In genomic region chr2:130697153-130697810, GRCm38 (mm10) we compare ENCODE assay signal across 8 mouse cellular contexts. TPM values are rescaled to one million over a fixed set of nuclear protein-coding genes. Genes with fewer than 3 reads are reported as not detected.
A peak's percentile ranks its signal among the peaks of the same experiment; 100 is the strongest.
DNase-seq lines count a peak whose midpoint lies in the region; ATAC-seq and TF ChIP-seq lines count a peak whose summit lies in the region.

Slc4a11 (minus strand) TSS chr2:130697519.

- peaks cover 49% of the 10 kb centered on the region for H3K4me1 ChIP-seq in E14TG2a.4 (replicated peaks; ENCODE audit: low read depth, low read length)
- peaks cover 22% of the 10 kb centered on the region for H3K4me1 ChIP-seq in forebrain, embryonic 13.5 days

- H3K36me3 ChIP-seq in E14TG2a.4 (ENCODE audit: insufficient read depth, low read length): peaks cover 8% of the 10 kb centered on the region
- no peaks in the 10 kb centered on the region for H3K36me3 ChIP-seq in forebrain, embryonic 13.5 days (ENCODE audit: poor library complexity, severe bottlenecking)

- intact Hi-C loops in left cerebral cortex, postnatal 36 days (cut with DNase I): no loop called here

- peak; percentile 70 for ATAC-seq in forebrain, embryonic 13.5 days
- peak; percentile 73 for ATAC-seq in megakaryocyte-erythroid progenitor cell, adult 5-6 weeks (replicated peaks; ENCODE audit: low FRiP score, low TSS enrichment, poor library complexity, severe bottlenecking)

- peak within 1 kb of the TSS; percentile 92 for H3K4me3 ChIP-seq in E14TG2a.4 (replicated peaks; ENCODE audit: low read length)
- peak within 1 kb of the TSS; percentile 54 for H3K4me3 ChIP-seq in forebrain, embryonic 13.5 days

- no peak for TF ChIP-seq CTCF in E14TG2a.4 (conservative IDR thresholded peaks at IDR 0.05; ENCODE audit: low read length)

- H3K4me2 ChIP-seq in forebrain, embryonic 13.5 days: peak within 1 kb of the TSS; percentile 100

- H3K27ac ChIP-seq in forebrain, embryonic 13.5 days: no peak within 1 kb of the TSS

- H3K9ac ChIP-seq in forebrain, embryonic 13.5 days: peak within 1 kb of the TSS; percentile 66

- H3K27me3 ChIP-seq in E14TG2a.4 (ENCODE audit: insufficient read depth, low read length): peaks cover 20% of the 10 kb centered on the region
- peaks cover 36% of the 10 kb centered on the region for H3K27me3 ChIP-seq in forebrain, embryonic 13.5 days

- under 1% methylated on average over 60 of the region's 65 CpGs for WGBS in forebrain, embryonic 13.5 days

- no peaks in the 10 kb centered on the region for H3K9me3 ChIP-seq in E14TG2a.4 (ENCODE audit: low read length)
- H3K9me3 ChIP-seq in forebrain, embryonic 13.5 days (replicated peaks): no peaks in the 10 kb centered on the region

- peak; percentile 85 for DNase-seq in adrenal gland, adult 2 months
- DNase-seq in heart, postnatal 4 days: peak; percentile 62
- peak; percentile 33 for DNase-seq in left cerebral cortex, postnatal 36 days (ENCODE audit: low spot score in 2 of 2)
- DNase-seq in spleen, adult 12 weeks (ENCODE audit: low spot score): peak; percentile 30
- DNase-seq in cerebellum, adult 11 months: no peak

RNA-seq across cellular contexts. Expression of gene Slc4a11, which starts in this region (rescaled TPM):
- total RNA-seq in adrenal gland, adult 2 months (2021): 1 to 10 TPM; 3.5 to 4.1 TPM
- polyA plus RNA-seq in adrenal gland, adult 2 months (2012; rRNA removed): 4.0 and 4.8 TPM in 2 replicates
- 1.0 and 1.8 TPM in 2 replicates for polyA plus RNA-seq in forebrain, embryonic 13.5 days (2015; fragmentation: Nextera tagmentation; extraction: Ambion mirVana)
- under 1 TPM; 0.12 to 0.16 TPM for total RNA-seq in heart, postnatal 4 days (2021)
- 1 to 10 TPM; 1.4 to 2.3 TPM for total RNA-seq in left cerebral cortex, postnatal 36 days (2021)
- total RNA-seq in megakaryocyte-erythroid progenitor cell, adult 5-6 weeks (2014; fragmentation: Nextera tagmentation): not detected in 2 replicates
- total RNA-seq in megakaryocyte-erythroid progenitor cell, adult 5-6 weeks (2017): 0.08 TPM in 1 of 2 replicates, not detected in the other

Comparison
In these comparisons a context has a peak if more than half of its experiments do, and no peak if none do; other contexts are left out.
1. Peak in DNase-seq in heart, postnatal 4 days; RNA of the gene not detected or under 1 TPM.
2. Peak in ATAC-seq in megakaryocyte-erythroid progenitor cell, adult 5-6 weeks; RNA of the gene not detected or under 1 TPM.